Mouse (Mus musculus) C2C12 (cell line): ENCODE measurements around the gene Scaper.

Experiments used
- CEBPB ChIP-seq: IDR thresholded peaks from one replicate; pipeline ENCODE4 v1.6.1; 2011; ENCODE audit warnings: low read depth, mild to moderate bottlenecking, control low read depth, moderate library complexity
- CTCF ChIP-seq: IDR thresholded peaks from one replicate; pipeline ENCODE4 v1.5.1; 2011; ENCODE audit not compliant: control insufficient read depth, insufficient read depth, insufficient read length
- MYOD1 ChIP-seq: IDR thresholded peaks from one replicate; pipeline ENCODE4 v1.6.1; 2011; ENCODE audit warnings: low read depth; ENCODE audit not compliant: control insufficient read depth, insufficient read length
- MYOG ChIP-seq: IDR thresholded peaks from one replicate; pipeline ENCODE4 v1.6.1; 2011; ENCODE audit not compliant: control insufficient read depth, insufficient read length; ENCODE audit errors: extremely low read depth
- USF1 ChIP-seq: IDR thresholded peaks from one replicate; pipeline ENCODE4 v1.6.1; 2011; ENCODE audit warnings: low read depth, mild to moderate bottlenecking, control low read depth, moderate library complexity

- TF ChIP-seq CTCF (no peak), USF1 (no peak), MYOD1 (no peak), CEBPB (no peak), MYOG (no peak)
Observed at GRCm38 (mm10) chr9:55712016-55712415, 225.9 kb downstream of the Scaper start.
